ENCODE assay signal across 26 mouse cellular contexts in genomic region chr1:119849146-119849935, GRCm38 (mm10). TPM values are rescaled to one million over a fixed set of nuclear protein-coding genes. Genes with fewer than 3 reads are reported as not detected.
DNase-seq lines count a peak whose midpoint lies in the region; ATAC-seq and TF ChIP-seq lines count a peak whose summit lies in the region.
"Had no signal": no experiment of that assay in that cellular context is flagged by ENCODE, and none has a peak within 500 bp of the region (broad histone marks: within the 10 kb centered on the region; RNA-seq: fewer than 3 reads in every experiment).

No protein-coding gene starts in this region.

- WGBS in heart, embryonic 12.5 days, result 81% methylated on average over 12 of the region's 12 CpGs

- H3K27me3 ChIP-seq in heart, embryonic 12.5 days (replicated peaks), result no peaks in the 10 kb centered on the region
- no peaks in the 10 kb centered on the region for H3K27me3 ChIP-seq in E14TG2a.4 (ENCODE audit: insufficient read depth, low read length)
- H3K27me3 ChIP-seq: CH12.LX; embryonic facial prominence, embryonic 12.5 days; forebrain, embryonic 13.5 days; forebrain, embryonic 15.5 days; Patski had no signal

- DNase-seq in heart, adult 11 months, result peak; percentile 55
- DNase-seq in R1 (ENCODE audit: low read depth, low spot score), result peak; percentile 78
- DNase-seq in thymus, postnatal 14 days, result no peak
- DNase-seq in embryo, embryonic 10 days (ENCODE audit: low spot score), result no peak
- DNase-seq: adrenal gland, adult 8-10 months; adrenal gland, postnatal 14 days; adrenal gland, postnatal 36 days; B cell, adult 2 months; cerebellum, adult 11-12 months; cerebellum, adult 8-10 months; cerebellum, adult 9-11 months; cerebellum, postnatal 14 days; cerebellum, postnatal 36 days; forebrain, postnatal 0 days had no signal

- H3K9me3 ChIP-seq in heart, embryonic 12.5 days (replicated peaks), result 0 out of 2 replicates have a peak, but pooled peaks cover 7% of the 10 kb centered on the region
- no peaks in the 10 kb centered on the region for H3K9me3 ChIP-seq in E14TG2a.4 (ENCODE audit: low read length)
- H3K9me3 ChIP-seq: embryonic facial prominence, embryonic 10.5 days; embryonic facial prominence, embryonic 12.5 days; forebrain, embryonic 13.5 days; forebrain, embryonic 15.5 days; G1E had no signal

- H3K9ac ChIP-seq in heart, embryonic 12.5 days, result no peak overlapping the region
- H3K9ac ChIP-seq: embryonic facial prominence, embryonic 12.5 days; forebrain, embryonic 13.5 days; forebrain, embryonic 15.5 days; forebrain, postnatal 0 days had no signal

- H3K4me3 ChIP-seq in heart, embryonic 12.5 days, result no peak overlapping the region
- H3K4me3 ChIP-seq in E14TG2a.4 (replicated peaks; ENCODE audit: low read length), result no peak overlapping the region
- H3K4me3 ChIP-seq: embryonic facial prominence, embryonic 10.5 days; embryonic facial prominence, embryonic 12.5 days; forebrain, embryonic 13.5 days; forebrain, embryonic 15.5 days had no signal

- H3K27ac ChIP-seq in heart, embryonic 12.5 days (ENCODE audit: poor library complexity, severe bottlenecking), result no peak overlapping the region
- H3K27ac ChIP-seq: embryonic facial prominence, embryonic 10.5 days; embryonic facial prominence, embryonic 12.5 days; forebrain, embryonic 13.5 days; forebrain, embryonic 15.5 days had no signal

- no peak for ATAC-seq in heart, embryonic 12.5 days (ENCODE audit: insufficient number of reproducible peaks, low FRiP score)
- ATAC-seq in megakaryocyte progenitor cell, adult 5-6 weeks (replicated peaks; ENCODE audit: poor library complexity), result 0 out of 2 replicates have a peak, but pooled peaks have one; percentile 20
- ATAC-seq: activated CD4-positive, CD25-positive, alpha-beta regulatory T cell, adult 4 months; CD4-positive, CD25-positive, alpha-beta regulatory T cell, adult 4 months; forebrain, embryonic 13.5 days; forebrain, embryonic 15.5 days; forebrain, postnatal 0 days; Patski had no signal

- H3K36me3 ChIP-seq in heart, embryonic 12.5 days, result no peaks in the 10 kb centered on the region
- no peaks in the 10 kb centered on the region for H3K36me3 ChIP-seq in E14TG2a.4 (ENCODE audit: insufficient read depth, low read length)
- H3K36me3 ChIP-seq: embryonic facial prominence, embryonic 10.5 days; embryonic facial prominence, embryonic 12.5 days; forebrain, embryonic 15.5 days; G1E had no signal

- H3K4me2 ChIP-seq in heart, embryonic 12.5 days, result no peak overlapping the region
- H3K4me2 ChIP-seq: embryonic facial prominence, embryonic 12.5 days; forebrain, embryonic 13.5 days; forebrain, embryonic 15.5 days had no signal

- no peaks in the 10 kb centered on the region for H3K4me1 ChIP-seq in heart, embryonic 12.5 days (replicated peaks)
- 0 out of 2 replicates have a peak, but pooled peaks cover 3% of the 10 kb centered on the region for H3K4me1 ChIP-seq in E14TG2a.4 (replicated peaks; ENCODE audit: low read depth, low read length)
- H3K4me1 ChIP-seq: embryonic facial prominence, embryonic 10.5 days; embryonic facial prominence, embryonic 12.5 days; forebrain, embryonic 13.5 days; forebrain, embryonic 15.5 days had no signal

- TF ChIP-seq CTCF in E14TG2a.4 (conservative IDR thresholded peaks at IDR 0.05; ENCODE audit: low read length), result 0 out of 2 replicates have a peak, but pooled peaks have one; percentile 12

RNA-seq across cellular contexts. Expression of gene Ptpn4, which starts 11.9 kb away (rescaled TPM):
- 6.4 and 7.5 TPM in 2 replicates for polyA plus RNA-seq in heart, embryonic 12.5 days (2016; fragmentation: Nextera tagmentation; extraction: Ambion mirVana)
- total RNA-seq in megakaryocyte progenitor cell, adult 5-6 weeks (2015), result 18.8 and 21.3 TPM in 2 replicates
- total RNA-seq in megakaryocyte progenitor cell, adult 5-6 weeks (2017), result 8.1 and 9.5 TPM in 2 replicates

Comparison
In these comparisons a context has a peak if more than half of its experiments do, and no peak if none do; other contexts are left out.
1. DNase-seq: peak in heart, adult 11 months (single experiment) and R1 (single experiment); none in thymus, postnatal 14 days (single experiment) and embryo, embryonic 10 days (single experiment).